Mouse (Mus musculus) embryonic facial prominence, embryonic 11.5 days (tissue): ENCODE results near the gene Chrdl2. TPM values are rescaled to one million over a fixed set of nuclear protein-coding genes. Genes with fewer than 3 reads are reported as not detected.

Experiments used
- polyA plus RNA-seq: library from polyadenylated mRNA; unstranded; fragments of >200 nt; fragmentation: Nextera tagmentation; extraction: Ambion mirVana; gene quantifications from 2 replicates; pipeline ENCODE4 v1.2.1, GENCODE M21; 2014

The Chrdl2 gene
- polyA plus RNA-seq, 1 experiment from 2014 or later, result 0.49 TPM

Other genes with a start within 250 kb of the Chrdl2 start
- not detected in 2 replicates for gene Olfr521, start 242.7 kb upstream of the Chrdl2 start, polyA plus RNA-seq
- 1.6 and 1.7 TPM in 2 replicates for gene Neu3, start 177.8 kb upstream of the Chrdl2 start, polyA plus RNA-seq
- gene Xrra1, start 147.1 kb upstream of the Chrdl2 start, polyA plus RNA-seq, result 0.20 and 0.52 TPM in 2 replicates
- gene Spcs2, start 142.7 kb upstream of the Chrdl2 start, polyA plus RNA-seq, result 350 and 360 TPM in 2 replicates
- gene Rnf169, start 25.7 kb upstream of the Chrdl2 start, polyA plus RNA-seq, result 6.9 and 7.4 TPM in 2 replicates
- 99.9 and 110 TPM in 2 replicates for gene Pold3, start 115.4 kb downstream of the Chrdl2 start, polyA plus RNA-seq
- 26.4 and 34.9 TPM in 2 replicates for gene Lipt2, start 153.1 kb downstream of the Chrdl2 start, polyA plus RNA-seq
- 13.7 and 16.9 TPM in 2 replicates for gene Kcne3, start 170.3 kb downstream of the Chrdl2 start, polyA plus RNA-seq
- 6.2 and 6.7 TPM in 2 replicates for gene Pgm2l1, start 221.2 kb downstream of the Chrdl2 start, polyA plus RNA-seq